Mouse (Mus musculus) frontal cortex, postnatal 25 days (tissue): ENCODE measurements around the gene Amtn.
"Not testable (repeated sequence)": the region's sequence is repeated elsewhere in the genome, so short reads cannot be mapped to it uniquely, and the experiment has no call there.

Source experiments
- DNase-seq, 2 experiments: peaks; one replicate each; pipeline ENCODE4 v3.0.0; 2022; ENCODE audit warnings: low spot score in 2 of 2

Amtn gene

GRCm38 (mm10) chr5:88375808-88376207, at the start of gene Amtn:
Gene Amtn, plus strand, starts transcription at chr5:88376108.
- no peak for DNase-seq

GRCm38 (mm10) chr5:88348533-88348932, 27.4 kb upstream of the Amtn start:
- DNase-seq: not testable (repeated sequence)

- DNase-seq: peak; percentile 11 to 13
Measured at GRCm38 (mm10) chr5:88364768-88365167, 11.1 kb upstream of the Amtn start.

GRCm38 (mm10) chr5:88366886-88367285, 9.0 kb upstream of the Amtn start:
- no peak for DNase-seq

GRCm38 (mm10) chr5:88370578-88371232, 5.2 kb upstream of the Amtn start:
- no peak for DNase-seq

- no peak for DNase-seq
Measured at GRCm38 (mm10) chr5:88372563-88372962, 3.3 kb upstream of the Amtn start.

- not testable (repeated sequence) for DNase-seq
Measured at GRCm38 (mm10) chr5:88391960-88392359, 16.1 kb downstream of the Amtn start.

- no peak for DNase-seq
Measured at GRCm38 (mm10) chr5:88398581-88398980, 22.7 kb downstream of the Amtn start.

- peak; percentile 72 to 81 for DNase-seq
Measured at GRCm38 (mm10) chr5:88399849-88400248, 23.9 kb downstream of the Amtn start.

DNA sequence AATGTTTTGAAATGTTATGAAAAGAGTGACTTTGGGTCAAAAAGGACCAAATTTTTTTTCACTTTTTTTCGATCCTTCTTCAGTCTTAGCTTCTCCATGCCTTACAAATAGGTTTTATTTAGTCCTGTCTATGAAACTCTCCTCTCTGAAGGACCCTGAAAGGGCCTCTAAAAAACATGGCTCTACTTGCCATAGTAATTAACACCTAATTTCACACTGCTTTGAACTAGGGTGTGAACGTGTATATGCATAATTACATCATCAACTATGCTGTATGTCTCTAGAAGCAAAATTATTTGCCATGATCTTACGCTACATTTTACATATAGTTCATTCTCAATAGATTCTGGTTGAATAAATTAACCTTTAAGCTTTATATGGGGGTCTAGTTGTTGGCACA, 25.6 kb downstream of the Amtn start:
- DNase-seq: no peak

- DNase-seq: no peak
Measured at GRCm38 (mm10) chr5:88420319-88421065, 44.6 kb downstream of the Amtn start.

DNA sequence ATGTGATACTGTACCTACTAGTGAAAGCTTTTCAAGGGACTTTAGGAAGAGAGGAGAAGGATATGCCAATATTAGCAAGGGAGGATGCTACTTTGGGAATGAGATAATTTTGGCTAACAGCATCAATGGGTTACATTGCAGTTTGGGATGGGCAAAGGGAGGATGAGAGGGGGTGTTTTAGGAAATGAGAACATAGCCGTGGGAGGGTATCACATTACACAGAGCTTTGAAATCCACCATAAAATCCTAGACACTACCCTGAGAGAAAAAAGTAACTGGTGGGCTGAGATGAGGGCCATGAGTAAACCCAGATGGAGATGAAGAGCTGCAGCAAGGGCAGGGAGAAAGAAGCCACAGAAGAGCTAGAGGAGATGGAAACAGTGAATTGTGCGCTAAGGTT, 49.0 kb downstream of the Amtn start:
- peak in 1 of 2 experiments; percentile 4 for DNase-seq

DNA sequence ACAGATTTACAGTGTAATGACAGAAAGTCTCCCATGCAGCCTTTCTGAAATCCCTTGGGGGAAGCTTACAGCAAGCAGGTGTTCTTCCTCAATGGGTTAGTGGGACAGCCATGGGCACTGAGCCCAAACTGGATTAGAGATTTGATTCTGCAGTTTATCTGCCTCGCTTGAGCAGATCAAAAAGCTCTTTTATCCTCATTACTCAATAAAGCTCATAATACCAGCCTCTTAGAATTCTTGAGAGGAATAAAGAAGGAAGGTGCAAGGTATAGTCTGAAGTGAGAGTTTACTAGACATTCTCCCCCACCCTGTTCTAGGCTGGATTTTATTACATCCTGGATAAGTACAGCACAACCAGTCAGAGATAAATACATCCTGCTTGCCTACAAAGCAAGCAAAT, 50.8 kb downstream of the Amtn start:
- no peak for DNase-seq
